Comparison of ENCODE assay signal across 34 mouse cellular contexts in the genomic region with DNA sequence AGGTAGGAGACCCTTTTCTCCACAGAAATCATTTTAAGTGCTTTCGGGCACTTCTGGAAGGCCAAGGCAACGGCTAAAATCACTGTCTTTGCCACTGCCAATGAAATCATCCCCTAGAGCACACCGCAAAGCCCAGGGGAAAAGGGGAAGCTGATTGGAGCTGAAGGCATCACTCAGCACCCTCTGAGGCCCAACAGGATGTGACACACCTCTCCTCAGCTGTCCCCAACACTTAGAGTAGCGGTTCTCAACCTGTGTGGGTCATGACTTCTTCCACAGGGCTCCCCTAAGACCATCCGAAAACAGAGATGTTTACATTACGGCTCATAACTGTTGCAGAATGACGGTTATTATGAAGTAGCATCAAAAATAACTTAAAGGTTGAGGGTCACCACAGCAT. TPM values are rescaled to one million over a fixed set of nuclear protein-coding genes. Genes with fewer than 3 reads are reported as not detected.
A peak's percentile ranks its signal among the peaks of the same experiment; 100 is the strongest.
DNase-seq lines count a peak whose midpoint lies in the region; ATAC-seq and TF ChIP-seq lines count a peak whose summit lies in the region.
"Had no signal": no experiment of that assay in that cellular context is flagged by ENCODE, and none has a peak within 500 bp of the region (broad histone marks: within the 10 kb centered on the region; RNA-seq: fewer than 3 reads in every experiment).

No protein-coding gene starts in this region.

- H3K9me3 ChIP-seq in liver, postnatal 0 days (ENCODE audit: low read length): no peaks in the 10 kb centered on the region
- H3K9me3 ChIP-seq: limb, embryonic 10.5 days; limb, embryonic 15.5 days; liver, embryonic 15.5 days; midbrain, embryonic 10.5 days; midbrain, embryonic 15.5 days had no signal

- WGBS in liver, postnatal 0 days (ENCODE audit: insufficient replicate concordance): 42% methylated on average over 7 of the region's 7 CpGs

- no peak overlapping the region for H3K9ac ChIP-seq in liver, postnatal 0 days (replicated peaks)
- H3K9ac ChIP-seq: hindbrain, embryonic 14.5 days; limb, embryonic 15.5 days; liver, embryonic 15.5 days; midbrain, embryonic 15.5 days had no signal

- H3K36me3 ChIP-seq in liver, postnatal 0 days (replicated peaks; ENCODE audit: insufficient read depth, low read length): no peaks in the 10 kb centered on the region
- H3K36me3 ChIP-seq: limb, embryonic 10.5 days; limb, embryonic 15.5 days; liver, embryonic 15.5 days; midbrain, embryonic 10.5 days; midbrain, embryonic 15.5 days had no signal

- ATAC-seq in liver, postnatal 0 days: no peak; the same call in 1 of the 2 replicates
- ATAC-seq in common myeloid progenitor, adult 5-6 weeks (replicated peaks; ENCODE audit: low read depth, poor library complexity, severe bottlenecking): peak; percentile 82
- ATAC-seq in megakaryocyte progenitor cell, adult 5-6 weeks (replicated peaks; ENCODE audit: poor library complexity): peak; percentile 71
- no peak for ATAC-seq in activated CD4-positive, CD25-positive, alpha-beta regulatory T cell, adult 4 months
- ATAC-seq: forebrain, embryonic 14.5 days; intestine, postnatal 0 days; lung, postnatal 0 days; midbrain, embryonic 15.5 days had no signal

- TF ChIP-seq CTCF in liver, postnatal 0 days (IDR thresholded peaks at IDR 0.05; ENCODE audit: low read depth): no peak

- H3K27ac ChIP-seq in liver, postnatal 0 days (ENCODE audit: low read depth): no peak overlapping the region
- H3K27ac ChIP-seq: hindbrain, embryonic 14.5 days; limb, embryonic 10.5 days; limb, embryonic 15.5 days; liver, embryonic 15.5 days; midbrain, embryonic 10.5 days; midbrain, embryonic 15.5 days had no signal

- TF ChIP-seq EP300 in liver, postnatal 0 days (IDR thresholded peaks at IDR 0.05; ENCODE audit: low read depth): no peak

- H3K4me2 ChIP-seq in liver, postnatal 0 days (ENCODE audit: low read depth, low read length): no peak overlapping the region
- H3K4me2 ChIP-seq: heart, embryonic 11.5 days; hindbrain, embryonic 14.5 days; limb, embryonic 15.5 days; liver, embryonic 15.5 days; midbrain, embryonic 15.5 days had no signal

- H3K4me1 ChIP-seq in liver, postnatal 0 days (ENCODE audit: insufficient read depth): peaks cover 19% of the 10 kb centered on the region

- no peak overlapping the region for H3K4me3 ChIP-seq in liver, postnatal 0 days (ENCODE audit: low read depth, low read length)
- H3K4me3 ChIP-seq: erythroblast, embryonic 14.5 days; limb, embryonic 10.5 days; limb, embryonic 15.5 days; liver, embryonic 15.5 days; midbrain, embryonic 10.5 days; midbrain, embryonic 15.5 days had no signal

- peak; percentile 47 for DNase-seq in liver, postnatal 0 days
- DNase-seq in liver: no peak
- no peak for DNase-seq in urinary bladder, adult 2 months (ENCODE audit: low spot score)
- no peak for DNase-seq in lung, adult 18-20 months
- DNase-seq: adrenal gland, adult 8-10 months; cerebellum, adult 9-10 months; gastrocnemius, postnatal 14 days; heart, adult 11 months; heart, postnatal 36 days; kidney, adult 9 months; kidney, postnatal 10 days; layer of hippocampus, adult 9-11 months; lung, postnatal 4 days; right cerebral cortex, adult 18-20 months; right cerebral cortex, postnatal 4 days; thymus, adult 2 months; thymus, postnatal 36 days had no signal

- H3K27me3 ChIP-seq in liver, postnatal 0 days (ENCODE audit: insufficient read depth, low read length): no peaks in the 10 kb centered on the region
- H3K27me3 ChIP-seq: limb, embryonic 15.5 days; midbrain, embryonic 15.5 days had no signal

RNA-seq across cellular contexts. Expression of gene Cdc42ep4, which starts 10.0 kb away (rescaled TPM):
- 12.4 and 13.7 TPM in 2 replicates for polyA plus RNA-seq in liver, postnatal 0 days (2015; fragmentation: Nextera tagmentation; extraction: Ambion mirVana)
- total RNA-seq in common myeloid progenitor, adult 5-6 weeks (2017): 10.9 and 12.4 TPM in 2 replicates
- total RNA-seq in megakaryocyte progenitor cell, adult 5-6 weeks (2015): 10.0 and 10.3 TPM in 2 replicates
- 14.5 and 14.7 TPM in 2 replicates for total RNA-seq in megakaryocyte progenitor cell, adult 5-6 weeks (2017)
- polyA plus RNA-seq in urinary bladder, adult 2 months (2012; rRNA removed): 19.8 and 27.1 TPM in 2 replicates
- polyA plus RNA-seq in activated CD4-positive, CD25-positive, alpha-beta regulatory T cell, adult 4 months (2017; shearing (Covaris generic)): 1 to 10 TPM; 2.4 to 2.5 TPM

RNA-seq across cellular contexts. Expression of gene Cpsf4l, which starts 51.8 kb away (rescaled TPM):
- 0.38 and 0.46 TPM in 2 replicates for polyA plus RNA-seq in liver, postnatal 0 days (2015; fragmentation: Nextera tagmentation; extraction: Ambion mirVana)
- total RNA-seq in common myeloid progenitor, adult 5-6 weeks (2017): not detected in 2 replicates
- not detected in 2 replicates for total RNA-seq in megakaryocyte progenitor cell, adult 5-6 weeks (2015)
- total RNA-seq in megakaryocyte progenitor cell, adult 5-6 weeks (2017): not detected in 2 replicates
- polyA plus RNA-seq in urinary bladder, adult 2 months (2012; rRNA removed): 0.38 and 0.44 TPM in 2 replicates
- polyA plus RNA-seq in activated CD4-positive, CD25-positive, alpha-beta regulatory T cell, adult 4 months (2017; shearing (Covaris generic)): under 1 TPM in 1 of 2 experiments, not detected in 1; 0.45 TPM
- total RNA-seq: gastrocnemius, postnatal 14 days; heart, postnatal 36 days; left cerebral cortex, postnatal 10 days had no signal
- polyA plus RNA-seq: C2C12; erythroblast, embryonic 14.5 days; forebrain, embryonic 14.5 days; intestine, postnatal 0 days; liver, embryonic 15.5 days; spleen, adult 2 months had no signal

Comparison
In these comparisons a context has a peak if more than half of its experiments do, and no peak if none do; other contexts are left out.
1. ATAC-seq: peak in common myeloid progenitor, adult 5-6 weeks (single experiment) and megakaryocyte progenitor cell, adult 5-6 weeks (single experiment); none in liver, postnatal 0 days (single experiment) and activated CD4-positive, CD25-positive, alpha-beta regulatory T cell, adult 4 months (single experiment).